Mouse (Mus musculus): ENCODE measurements around the gene Lyzl4. TPM values are rescaled to one million over a fixed set of nuclear protein-coding genes. Genes with fewer than 3 reads are reported as not detected.

Lyzl4 gene
- polyA plus RNA-seq, 1 experiment, result 0.32 TPM

DNA sequence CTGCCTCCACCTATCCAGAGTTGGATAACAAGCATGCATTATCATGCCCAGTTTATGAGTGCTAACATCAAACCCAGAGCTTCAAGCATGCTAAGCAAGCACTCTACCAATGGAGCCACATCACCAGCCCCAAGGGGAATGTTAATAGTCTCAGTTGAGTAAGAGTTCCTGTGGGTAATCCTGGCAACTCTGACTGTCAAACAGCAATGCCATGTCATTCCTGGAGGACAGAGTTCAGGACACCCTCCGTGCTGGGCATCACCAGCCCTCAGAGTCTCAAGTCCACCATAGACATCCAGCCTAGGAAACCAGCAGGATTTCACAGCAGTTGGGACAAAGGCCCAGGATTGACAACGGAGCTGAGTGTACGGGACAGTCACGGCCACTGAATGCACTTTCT, 18.7 kb downstream of the Lyzl4 start:
- H3K36me3 ChIP-seq (ENCODE audit: control insufficient read depth, insufficient read depth, low read length), result no peaks in the 10 kb centered on the region
- H3K27me3 ChIP-seq (ENCODE audit: control insufficient read depth, insufficient read depth, low read length), result no peaks in the 10 kb centered on the region
- peaks cover 5% of the 10 kb centered on the region for H3K4me1 ChIP-seq (ENCODE audit: control insufficient read depth, insufficient read depth, insufficient read length, low read length)
- no peak overlapping the region for H3K27ac ChIP-seq (ENCODE audit: insufficient read depth, low read depth, low read length)
- 74% methylated on average over 4 of the region's 4 CpGs for WGBS
- TF ChIP-seq POLR2A (IDR thresholded peaks at IDR 0.05; ENCODE audit: low read depth, low read length), result no peak
- no peak for TF ChIP-seq CTCF (IDR thresholded peaks at IDR 0.05; ENCODE audit: extremely low read depth, insufficient read length, insufficient replicate concordance, low read depth, low read length)
- no peak overlapping the region for H3K4me3 ChIP-seq (ENCODE audit: low read depth, low read length)

- H3K4me1 ChIP-seq (ENCODE audit: control insufficient read depth, insufficient read depth, insufficient read length, low read length), result peaks cover 5% of the 10 kb centered on the region
- no peaks in the 10 kb centered on the region for H3K27me3 ChIP-seq (ENCODE audit: control insufficient read depth, insufficient read depth, low read length)
- no peak for TF ChIP-seq POLR2A (IDR thresholded peaks at IDR 0.05; ENCODE audit: low read depth, low read length)
- TF ChIP-seq CTCF (IDR thresholded peaks at IDR 0.05; ENCODE audit: extremely low read depth, insufficient read length, insufficient replicate concordance, low read depth, low read length), result no peak
- H3K27ac ChIP-seq (ENCODE audit: insufficient read depth, low read depth, low read length), result no peak overlapping the region
- no peaks in the 10 kb centered on the region for H3K36me3 ChIP-seq (ENCODE audit: control insufficient read depth, insufficient read depth, low read length)
- no peak overlapping the region for H3K4me3 ChIP-seq (ENCODE audit: low read depth, low read length)
- WGBS, result 30% methylated on average over 7 of the region's 7 CpGs
Measured at GRCm38 (mm10) chr9:121619441-121619840, 22.5 kb downstream of the Lyzl4 start.

- H3K27ac ChIP-seq (ENCODE audit: insufficient read depth, low read depth, low read length), result no peak overlapping the region
- no peaks in the 10 kb centered on the region for H3K27me3 ChIP-seq (ENCODE audit: control insufficient read depth, insufficient read depth, low read length)
- no peak for TF ChIP-seq POLR2A (IDR thresholded peaks at IDR 0.05; ENCODE audit: low read depth, low read length)
- peak; percentile 60 for TF ChIP-seq CTCF (IDR thresholded peaks at IDR 0.05; ENCODE audit: extremely low read depth, insufficient read length, insufficient replicate concordance, low read depth, low read length)
- 74% methylated on average over 3 of the region's 3 CpGs for WGBS
- no peaks in the 10 kb centered on the region for H3K4me1 ChIP-seq (ENCODE audit: control insufficient read depth, insufficient read depth, insufficient read length, low read length)
- no peak overlapping the region for H3K4me3 ChIP-seq (ENCODE audit: low read depth, low read length)
- H3K36me3 ChIP-seq (ENCODE audit: control insufficient read depth, insufficient read depth, low read length), result no peaks in the 10 kb centered on the region
Measured at GRCm38 (mm10) chr9:121616471-121616870, 25.4 kb downstream of the Lyzl4 start.

- H3K27me3 ChIP-seq (ENCODE audit: control insufficient read depth, insufficient read depth, low read length), result no peaks in the 10 kb centered on the region
- no peak overlapping the region for H3K27ac ChIP-seq (ENCODE audit: insufficient read depth, low read depth, low read length)
- H3K4me1 ChIP-seq (ENCODE audit: control insufficient read depth, insufficient read depth, insufficient read length, low read length), result no peaks in the 10 kb centered on the region
- H3K36me3 ChIP-seq (ENCODE audit: control insufficient read depth, insufficient read depth, low read length), result no peaks in the 10 kb centered on the region
- no peak for TF ChIP-seq CTCF (IDR thresholded peaks at IDR 0.05; ENCODE audit: extremely low read depth, insufficient read length, insufficient replicate concordance, low read depth, low read length)
- TF ChIP-seq POLR2A (IDR thresholded peaks at IDR 0.05; ENCODE audit: low read depth, low read length), result no peak
- no peak overlapping the region for H3K4me3 ChIP-seq (ENCODE audit: low read depth, low read length)
Measured at GRCm38 (mm10) chr9:121614241-121614757, 27.6 kb downstream of the Lyzl4 start.

GRCm38 (mm10) chr9:121613192-121613591, 28.7 kb downstream of the Lyzl4 start:
- Histone ChIP-seq H3K27ac (ENCODE audit: insufficient read depth, low read depth, low read length) (no peak overlapping the region), H3K4me1 (ENCODE audit: control insufficient read depth, insufficient read depth, insufficient read length, low read length) (no peaks in the 10 kb centered on the region), H3K36me3 (ENCODE audit: control insufficient read depth, insufficient read depth, low read length) (no peaks in the 10 kb centered on the region), H3K27me3 (ENCODE audit: control insufficient read depth, insufficient read depth, low read length) (no peaks in the 10 kb centered on the region), H3K4me3 (ENCODE audit: low read depth, low read length) (no peak overlapping the region)
- WGBS, result 61% methylated on average over 5 of the region's 5 CpGs
- TF ChIP-seq POLR2A (IDR thresholded peaks at IDR 0.05; ENCODE audit: low read depth, low read length) (no peak), CTCF (IDR thresholded peaks at IDR 0.05; ENCODE audit: extremely low read depth, insufficient read length, insufficient replicate concordance, low read depth, low read length) (no peak)

GRCm38 (mm10) chr9:121609381-121609780, 32.5 kb downstream of the Lyzl4 start:
- H3K36me3 ChIP-seq (ENCODE audit: control insufficient read depth, insufficient read depth, low read length), result no peaks in the 10 kb centered on the region
- no peak for TF ChIP-seq CTCF (IDR thresholded peaks at IDR 0.05; ENCODE audit: extremely low read depth, insufficient read length, insufficient replicate concordance, low read depth, low read length)
- no peak for TF ChIP-seq POLR2A (IDR thresholded peaks at IDR 0.05; ENCODE audit: low read depth, low read length)
- no peaks in the 10 kb centered on the region for H3K4me1 ChIP-seq (ENCODE audit: control insufficient read depth, insufficient read depth, insufficient read length, low read length)
- H3K4me3 ChIP-seq (ENCODE audit: low read depth, low read length), result no peak overlapping the region
- WGBS, result 63% methylated on average over 6 of the region's 6 CpGs
- H3K27ac ChIP-seq (ENCODE audit: insufficient read depth, low read depth, low read length), result no peak overlapping the region
- H3K27me3 ChIP-seq (ENCODE audit: control insufficient read depth, insufficient read depth, low read length), result no peaks in the 10 kb centered on the region

- 59% methylated on average over 1 of the region's 1 CpGs for WGBS
- no peak overlapping the region for H3K27ac ChIP-seq (ENCODE audit: insufficient read depth, low read depth, low read length)
- no peaks in the 10 kb centered on the region for H3K4me1 ChIP-seq (ENCODE audit: control insufficient read depth, insufficient read depth, insufficient read length, low read length)
- H3K36me3 ChIP-seq (ENCODE audit: control insufficient read depth, insufficient read depth, low read length), result no peaks in the 10 kb centered on the region
- TF ChIP-seq POLR2A (IDR thresholded peaks at IDR 0.05; ENCODE audit: low read depth, low read length) (no peak), CTCF (IDR thresholded peaks at IDR 0.05; ENCODE audit: extremely low read depth, insufficient read length, insufficient replicate concordance, low read depth, low read length) (no peak)
- no peaks in the 10 kb centered on the region for H3K27me3 ChIP-seq (ENCODE audit: control insufficient read depth, insufficient read depth, low read length)
- H3K4me3 ChIP-seq (ENCODE audit: low read depth, low read length), result no peak overlapping the region
Measured at GRCm38 (mm10) chr9:121606498-121607096, 35.3 kb downstream of the Lyzl4 start.
